Mouse (Mus musculus): Measurements from ENCODE around the gene Ddn.

Ddn gene

GRCm38 (mm10) chr15:98797835-98798492, 11.3 kb downstream of the Ddn start:
- DNase-seq (ENCODE audit: low spot score) = no peak

- DNase-seq (ENCODE audit: low spot score) = no peak
Measured at GRCm38 (mm10) chr15:98796803-98797595, 12.3 kb downstream of the Ddn start.

GRCm38 (mm10) chr15:98793141-98793698, 16.1 kb downstream of the Ddn start:
- no peak for DNase-seq (ENCODE audit: low spot score)

GRCm38 (mm10) chr15:98792233-98793020, 16.9 kb downstream of the Ddn start:
- DNase-seq (ENCODE audit: low spot score) = no peak

- DNase-seq (ENCODE audit: low spot score) = no peak
Measured at GRCm38 (mm10) chr15:98791771-98792170, 17.5 kb downstream of the Ddn start.

- no peak for DNase-seq (ENCODE audit: low spot score)
Measured at GRCm38 (mm10) chr15:98791221-98791620, 18.1 kb downstream of the Ddn start.

GRCm38 (mm10) chr15:98790761-98791160, 18.5 kb downstream of the Ddn start:
- DNase-seq (ENCODE audit: low spot score) = no peak

- DNase-seq (ENCODE audit: low spot score) = no peak
Measured at GRCm38 (mm10) chr15:98789661-98790535, 19.4 kb downstream of the Ddn start, which contains the start of gene Wnt1. Gene Wnt1, plus strand, starts transcription at chr15:98789857.

GRCm38 (mm10) chr15:98788972-98789660, 20.2 kb downstream of the Ddn start:
- no peak for DNase-seq (ENCODE audit: low spot score)

- no peak for DNase-seq (ENCODE audit: low spot score)
Measured at GRCm38 (mm10) chr15:98787930-98788329, 21.4 kb downstream of the Ddn start.

GRCm38 (mm10) chr15:98785744-98786143, 23.5 kb downstream of the Ddn start:
- DNase-seq (ENCODE audit: low spot score) = no peak

- DNase-seq (ENCODE audit: low spot score) = no peak
Measured at GRCm38 (mm10) chr15:98781166-98781565, 28.1 kb downstream of the Ddn start.

- no peak for DNase-seq (ENCODE audit: low spot score)
Measured at GRCm38 (mm10) chr15:98780573-98780972, 28.7 kb downstream of the Ddn start.

- no peak for DNase-seq (ENCODE audit: low spot score)
Measured at GRCm38 (mm10) chr15:98780075-98780474, 29.2 kb downstream of the Ddn start.

GRCm38 (mm10) chr15:98778806-98779205, 30.5 kb downstream of the Ddn start:
- no peak for DNase-seq (ENCODE audit: low spot score)

- DNase-seq (ENCODE audit: low spot score) = no peak
Measured at GRCm38 (mm10) chr15:98778191-98778770, 31.0 kb downstream of the Ddn start.

- DNase-seq (ENCODE audit: low spot score) = no peak
Measured at GRCm38 (mm10) chr15:98777762-98778161, 31.5 kb downstream of the Ddn start, which contains the start of gene Wnt10b. Gene Wnt10b, minus strand, starts transcription at chr15:98778150.

GRCm38 (mm10) chr15:98777005-98777616, 32.2 kb downstream of the Ddn start:
- DNase-seq (ENCODE audit: low spot score) = no peak

GRCm38 (mm10) chr15:98776280-98777004, 32.8 kb downstream of the Ddn start:
- DNase-seq (ENCODE audit: low spot score) = no peak
